8 mouse cellular contexts compared by ENCODE assay signal in the genomic region with DNA sequence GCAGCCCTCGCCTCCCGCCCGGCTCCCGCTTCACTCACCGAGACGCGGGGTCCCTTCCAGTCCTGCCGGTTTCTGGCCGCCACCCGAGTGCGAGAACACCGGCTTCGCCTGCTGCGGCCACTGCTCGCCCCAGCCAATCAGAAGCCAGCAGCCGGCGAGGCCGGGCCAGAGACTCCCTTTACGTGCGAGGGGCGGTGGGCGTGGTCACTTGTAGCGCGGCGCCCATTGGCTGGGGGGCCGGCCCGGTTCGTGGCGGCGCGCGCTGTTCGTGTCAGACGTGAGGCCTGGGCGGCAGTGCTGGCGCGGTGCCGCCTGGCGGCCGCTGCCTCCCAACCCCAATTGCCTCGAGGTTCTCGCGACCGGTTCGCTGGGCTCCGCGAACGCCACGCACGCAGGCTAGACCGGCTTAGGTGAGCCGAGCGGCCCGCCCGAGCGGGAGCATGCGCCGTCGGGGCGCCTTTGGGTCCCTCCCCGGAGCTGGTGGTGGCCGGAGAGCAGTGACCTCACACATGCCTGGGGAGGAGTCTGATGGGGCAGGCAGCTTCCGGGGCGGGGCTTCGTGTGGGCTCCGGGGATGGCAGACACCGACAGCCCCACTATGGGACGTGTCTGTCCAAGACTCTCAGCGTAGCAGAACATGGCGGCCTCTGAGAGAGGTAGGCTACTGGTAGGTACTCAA. TPM values are rescaled to one million over a fixed set of nuclear protein-coding genes. Genes with fewer than 3 reads are reported as not detected.
A peak's percentile ranks its signal among the peaks of the same experiment; 100 is the strongest.
DNase-seq lines count a peak whose midpoint lies in the region; ATAC-seq lines count a peak whose summit lies in the region.

No protein-coding gene starts in this region.

- H3K36me3 ChIP-seq in embryonic facial prominence, embryonic 13.5 days: 0 out of 2 replicates have a peak, but pooled peaks cover 4% of the 10 kb centered on the region
- no peaks in the 10 kb centered on the region; the same call in 1 of the 2 replicates for H3K36me3 ChIP-seq in limb, embryonic 13.5 days
- no peaks in the 10 kb centered on the region for H3K36me3 ChIP-seq in midbrain, embryonic 16.5 days (ENCODE audit: control insufficient read depth, insufficient read depth, low read length)

- peaks cover 12% of the 10 kb centered on the region for H3K4me1 ChIP-seq in embryonic facial prominence, embryonic 13.5 days
- peaks cover 15% of the 10 kb centered on the region for H3K4me1 ChIP-seq in limb, embryonic 13.5 days
- H3K4me1 ChIP-seq in midbrain, embryonic 16.5 days (ENCODE audit: control insufficient read depth, insufficient read depth, low read length): peaks cover 8% of the 10 kb centered on the region

- under 1% methylated on average over 70 of the region's 70 CpGs for WGBS in embryonic facial prominence, embryonic 13.5 days
- WGBS in limb, embryonic 13.5 days: under 1% methylated on average over 70 of the region's 70 CpGs
- 1% methylated on average over 70 of the region's 70 CpGs for WGBS in midbrain, embryonic 16.5 days

- peak; percentile 98 for ATAC-seq in embryonic facial prominence, embryonic 13.5 days (ENCODE audit: insufficient number of reproducible peaks, insufficient read depth, low FRiP score, low TSS enrichment, low read depth)
- ATAC-seq in limb, embryonic 13.5 days (ENCODE audit: low FRiP score, low read depth): peak; percentile 99
- peak; percentile 98 for ATAC-seq in midbrain, embryonic 16.5 days

- H3K27me3 ChIP-seq in embryonic facial prominence, embryonic 13.5 days: no peaks in the 10 kb centered on the region
- no peaks in the 10 kb centered on the region for H3K27me3 ChIP-seq in limb, embryonic 13.5 days
- no peaks in the 10 kb centered on the region for H3K27me3 ChIP-seq in midbrain, embryonic 16.5 days (ENCODE audit: control insufficient read depth, insufficient read depth, low read depth, low read length)

- H3K9me3 ChIP-seq in embryonic facial prominence, embryonic 13.5 days: no peaks in the 10 kb centered on the region
- no peaks in the 10 kb centered on the region for H3K9me3 ChIP-seq in limb, embryonic 13.5 days
- H3K9me3 ChIP-seq in midbrain, embryonic 16.5 days (replicated peaks; ENCODE audit: control insufficient read depth, low read length, poor library complexity, severe bottlenecking): no peaks in the 10 kb centered on the region

- H3K9ac ChIP-seq in embryonic facial prominence, embryonic 13.5 days: peak overlapping the region; percentile 90
- peak overlapping the region; percentile 93 for H3K9ac ChIP-seq in limb, embryonic 13.5 days
- peak overlapping the region; percentile 85 for H3K9ac ChIP-seq in midbrain, embryonic 16.5 days (ENCODE audit: low read depth, low read length)

- DNase-seq in 3134 (ENCODE audit: extremely low read depth, insufficient read length, low spot score): peak; percentile 97
- peak; percentile 100 for DNase-seq in adrenal gland, postnatal 36 days
- peak; percentile 98 to 99 for DNase-seq in heart, adult 18-20 months
- peak; percentile 97 to 98 for DNase-seq in kidney, adult 8-10 months
- peak; percentile 99 for DNase-seq in spleen, postnatal 10 days (ENCODE audit: low spot score in 2 of 2)

- peak overlapping the region; percentile 89 for H3K4me2 ChIP-seq in embryonic facial prominence, embryonic 13.5 days
- H3K4me2 ChIP-seq in limb, embryonic 13.5 days (replicated peaks): peak overlapping the region; percentile 90
- H3K4me2 ChIP-seq in midbrain, embryonic 16.5 days (ENCODE audit: low read length): peak overlapping the region; percentile 76

- peak overlapping the region; percentile 89 for H3K4me3 ChIP-seq in embryonic facial prominence, embryonic 13.5 days
- H3K4me3 ChIP-seq in limb, embryonic 13.5 days: peak overlapping the region; percentile 80
- peak overlapping the region; percentile 76 for H3K4me3 ChIP-seq in midbrain, embryonic 16.5 days (ENCODE audit: low read depth, low read length)

- H3K27ac ChIP-seq in embryonic facial prominence, embryonic 13.5 days: peak overlapping the region; percentile 96
- peak overlapping the region; percentile 94 for H3K27ac ChIP-seq in limb, embryonic 13.5 days
- peak overlapping the region; percentile 93 for H3K27ac ChIP-seq in midbrain, embryonic 16.5 days (ENCODE audit: low read length)

RNA-seq across cellular contexts. Expression of gene Higd1a, which starts 0.5 kb away (rescaled TPM):
- total RNA-seq in adrenal gland, postnatal 36 days (2021): 100 to 1,000 TPM in 1 of 2 experiments, 10 to 100 TPM in 1; 80.9 to 105 TPM
- polyA plus RNA-seq in embryonic facial prominence, embryonic 13.5 days (2015; fragmentation: Nextera tagmentation; extraction: Ambion mirVana): 162 and 168 TPM in 2 replicates
- total RNA-seq in heart, adult 18-20 months (2021): 100 to 1,000 TPM; 202 to 214 TPM
- polyA plus RNA-seq in limb, embryonic 13.5 days (2015; fragmentation: Nextera tagmentation; extraction: Ambion mirVana): 192 and 196 TPM in 2 replicates
- 143 and 154 TPM in 2 replicates for polyA plus RNA-seq in midbrain, embryonic 16.5 days (2015; fragmentation: Nextera tagmentation; extraction: Ambion mirVana)

RNA-seq across cellular contexts. Expression of gene Ccdc13, which starts 18.4 kb away (rescaled TPM):
- total RNA-seq in adrenal gland, postnatal 36 days (2021): 1 to 10 TPM; 1.0 to 1.1 TPM
- 0.85 and 1.0 TPM in 2 replicates for polyA plus RNA-seq in embryonic facial prominence, embryonic 13.5 days (2015; fragmentation: Nextera tagmentation; extraction: Ambion mirVana)
- under 1 TPM in 1 of 2 experiments, not detected in 1; 0.36 TPM for total RNA-seq in heart, adult 18-20 months (2021)
- 0.76 and 0.88 TPM in 2 replicates for polyA plus RNA-seq in limb, embryonic 13.5 days (2015; fragmentation: Nextera tagmentation; extraction: Ambion mirVana)
- 5.1 and 6.8 TPM in 2 replicates for polyA plus RNA-seq in midbrain, embryonic 16.5 days (2015; fragmentation: Nextera tagmentation; extraction: Ambion mirVana)

RNA-seq across cellular contexts. Expression of gene Ackr2, which starts 40.5 kb away (rescaled TPM):
- under 1 TPM; 0.66 to 0.86 TPM for total RNA-seq in adrenal gland, postnatal 36 days (2021)
- polyA plus RNA-seq in embryonic facial prominence, embryonic 13.5 days (2015; fragmentation: Nextera tagmentation; extraction: Ambion mirVana): 0.58 TPM in 1 of 2 replicates, not detected in the other
- total RNA-seq in heart, adult 18-20 months (2021): 1 to 10 TPM; 1.2 to 1.4 TPM
- polyA plus RNA-seq in limb, embryonic 13.5 days (2015; fragmentation: Nextera tagmentation; extraction: Ambion mirVana): 0.18 and 0.33 TPM in 2 replicates
- 3.2 and 3.3 TPM in 2 replicates for polyA plus RNA-seq in midbrain, embryonic 16.5 days (2015; fragmentation: Nextera tagmentation; extraction: Ambion mirVana)

RNA-seq across cellular contexts. Expression of gene Cyp8b1, which starts 58.5 kb away (rescaled TPM):
- total RNA-seq in adrenal gland, postnatal 36 days (2021): under 1 TPM; 0.26 to 0.30 TPM
- 0.14 TPM in 1 of 2 replicates, not detected in the other for polyA plus RNA-seq in embryonic facial prominence, embryonic 13.5 days (2015; fragmentation: Nextera tagmentation; extraction: Ambion mirVana)
- total RNA-seq in heart, adult 18-20 months (2021): not detected
- not detected in 2 replicates for polyA plus RNA-seq in limb, embryonic 13.5 days (2015; fragmentation: Nextera tagmentation; extraction: Ambion mirVana)
- polyA plus RNA-seq in midbrain, embryonic 16.5 days (2015; fragmentation: Nextera tagmentation; extraction: Ambion mirVana): not detected in 2 replicates

Comparison
In these comparisons a context has a peak if more than half of its experiments do, and no peak if none do; other contexts are left out.
1. Peak in every context shown above with its lines: DNase-seq, ATAC-seq, H3K4me3 ChIP-seq and H3K27ac ChIP-seq.